Mouse (Mus musculus) layer of hippocampus, postnatal 36 days (tissue): ENCODE data around the gene Cldn10. TPM values are rescaled to one million over a fixed set of nuclear protein-coding genes. Genes with fewer than 3 reads are reported as not detected.
"Not testable (repeated sequence)": the region's sequence is repeated elsewhere in the genome, so short reads cannot be mapped to it uniquely, and the experiment has no call there.

Experiments
- DNase-seq, 2 experiments: peaks; one replicate each; pipeline ENCODE4 v3.0.0; 2022
- total RNA-seq, 2 experiments: library from RNA; stranded (reverse); gene quantifications; 2 replicates each; pipeline ENCODE4 v1.2.3; 2021

Gene Cldn10
- total RNA-seq, 2 experiments from 2014 or later = 31.9 to 33.7 TPM

DNA sequence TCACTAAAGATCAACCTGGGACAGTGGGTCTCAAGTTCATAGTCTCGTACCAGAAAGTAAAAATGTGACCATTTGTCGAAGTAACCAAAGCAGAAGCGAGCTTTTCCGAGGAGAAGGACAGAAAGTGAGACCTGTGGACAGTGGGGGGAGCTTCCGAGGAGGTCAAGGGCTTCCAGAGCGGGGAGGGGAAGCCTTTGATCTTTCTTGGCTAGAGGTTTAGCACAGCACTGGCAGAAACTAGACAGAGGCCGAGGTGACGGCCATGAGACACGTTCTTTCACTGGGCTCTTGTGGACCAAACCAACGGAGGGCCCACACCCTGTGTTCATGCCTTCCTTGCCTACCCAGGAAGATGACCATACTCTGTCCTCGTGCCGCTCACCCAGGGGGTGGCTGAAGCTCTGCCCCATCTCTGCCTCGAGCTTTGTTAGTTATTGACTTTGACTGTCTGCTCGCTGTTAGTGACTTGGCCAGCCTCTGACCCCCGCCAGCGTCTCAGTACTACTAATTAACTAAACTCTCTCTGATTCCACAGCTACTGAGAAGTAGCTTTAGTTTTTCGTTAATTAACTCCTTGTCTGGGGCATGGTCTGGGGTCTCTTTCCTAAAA lies 4.3 kb upstream of the Cldn10 start:
- DNase-seq = no peak

DNA sequence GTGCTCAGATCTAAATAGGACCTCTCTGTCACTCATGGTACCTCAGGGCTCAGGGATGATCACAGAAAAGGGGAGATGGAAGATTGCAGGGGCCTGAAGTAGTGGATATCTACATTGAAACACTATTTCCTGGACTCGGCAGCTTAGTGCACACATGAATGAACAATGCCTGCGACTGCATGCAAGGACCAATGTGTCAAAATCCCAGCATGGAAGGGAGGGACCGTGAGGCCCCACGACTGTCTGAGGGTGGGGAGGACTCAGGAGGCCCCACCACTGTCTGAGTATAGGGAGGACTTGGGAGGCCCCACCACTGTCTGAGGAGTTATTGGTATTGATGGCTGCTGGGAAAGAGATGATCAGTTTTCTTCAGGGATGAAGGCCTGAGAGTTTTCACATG lies 2.5 kb downstream of the Cldn10 start:
- DNase-seq = no peak

DNA sequence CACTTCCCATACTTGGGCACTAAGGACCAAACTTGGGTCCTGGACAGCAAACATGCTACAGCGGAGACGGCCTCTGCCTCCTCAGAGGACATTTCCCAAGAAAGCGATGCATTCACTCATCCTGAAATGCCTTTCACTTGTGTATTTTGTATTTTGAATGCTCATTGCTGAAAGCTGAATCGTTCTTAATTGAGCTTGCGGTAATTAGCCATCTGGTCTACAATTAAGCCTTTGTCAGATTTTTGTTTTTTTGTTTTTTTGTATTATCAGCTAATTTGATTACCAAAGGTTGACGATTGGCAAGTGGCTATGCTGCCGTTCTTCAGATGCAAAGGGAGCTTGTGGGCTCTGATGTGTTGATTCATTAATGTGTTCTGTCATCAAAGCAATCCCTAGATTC lies 5.2 kb downstream of the Cldn10 start:
- no peak for DNase-seq

DNA sequence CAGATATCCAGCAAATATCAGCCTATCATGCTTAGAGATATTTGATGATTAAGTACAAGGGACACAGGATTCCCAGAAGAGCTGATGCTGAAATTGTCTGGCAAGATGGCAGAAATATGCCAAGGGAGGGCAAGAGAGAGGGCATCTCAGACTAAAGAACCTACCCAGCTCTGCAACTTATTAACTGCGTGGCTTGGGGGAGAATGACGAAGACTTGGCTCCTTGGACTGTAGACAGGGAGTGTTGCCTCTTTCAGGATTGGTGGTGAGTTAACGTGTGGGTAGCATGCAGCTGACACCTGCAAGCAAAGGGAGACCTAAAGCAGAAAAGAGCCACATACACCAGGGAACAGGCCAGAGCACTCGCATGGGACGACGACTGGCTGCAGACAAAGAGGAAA lies 5.7 kb downstream of the Cldn10 start:
- no peak for DNase-seq

DNA sequence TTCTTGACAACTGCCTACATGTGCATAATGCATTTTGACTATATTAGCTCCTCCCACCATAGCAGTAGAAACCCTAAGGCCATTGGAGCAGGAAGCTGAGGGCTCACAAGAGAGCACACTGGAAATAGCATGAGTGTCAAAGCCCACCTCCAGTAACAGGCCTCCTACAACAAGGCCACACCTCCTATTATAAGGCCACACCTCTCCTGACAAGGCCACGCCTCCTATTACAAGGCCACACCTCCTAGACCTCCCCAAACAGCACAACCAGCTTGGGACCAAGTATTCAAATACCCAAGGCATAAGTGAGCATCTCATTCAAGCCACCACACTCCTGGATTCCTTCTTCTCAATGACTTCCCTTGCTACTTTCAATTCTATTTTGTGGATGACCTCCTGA lies 6.5 kb downstream of the Cldn10 start:
- no peak for DNase-seq

DNA sequence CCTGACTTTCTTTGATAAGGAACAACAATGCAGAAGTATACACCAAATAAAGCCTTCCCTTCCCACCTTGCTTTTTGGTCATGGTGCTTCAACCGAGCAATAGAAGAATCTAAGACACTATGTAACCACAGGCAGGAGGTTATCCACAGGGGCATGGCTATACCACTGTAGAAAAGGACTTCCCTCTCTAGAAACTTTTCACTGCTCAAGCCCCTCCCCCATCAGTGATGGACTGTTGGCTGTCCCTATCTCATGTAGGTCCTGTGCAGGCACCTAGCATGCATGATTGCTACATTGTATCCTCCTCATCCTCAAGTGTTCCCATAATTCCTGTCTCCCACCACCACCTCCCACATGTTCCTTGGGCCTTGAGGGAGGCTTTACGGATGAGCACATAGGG lies 7.2 kb downstream of the Cldn10 start:
- no peak for DNase-seq

DNA sequence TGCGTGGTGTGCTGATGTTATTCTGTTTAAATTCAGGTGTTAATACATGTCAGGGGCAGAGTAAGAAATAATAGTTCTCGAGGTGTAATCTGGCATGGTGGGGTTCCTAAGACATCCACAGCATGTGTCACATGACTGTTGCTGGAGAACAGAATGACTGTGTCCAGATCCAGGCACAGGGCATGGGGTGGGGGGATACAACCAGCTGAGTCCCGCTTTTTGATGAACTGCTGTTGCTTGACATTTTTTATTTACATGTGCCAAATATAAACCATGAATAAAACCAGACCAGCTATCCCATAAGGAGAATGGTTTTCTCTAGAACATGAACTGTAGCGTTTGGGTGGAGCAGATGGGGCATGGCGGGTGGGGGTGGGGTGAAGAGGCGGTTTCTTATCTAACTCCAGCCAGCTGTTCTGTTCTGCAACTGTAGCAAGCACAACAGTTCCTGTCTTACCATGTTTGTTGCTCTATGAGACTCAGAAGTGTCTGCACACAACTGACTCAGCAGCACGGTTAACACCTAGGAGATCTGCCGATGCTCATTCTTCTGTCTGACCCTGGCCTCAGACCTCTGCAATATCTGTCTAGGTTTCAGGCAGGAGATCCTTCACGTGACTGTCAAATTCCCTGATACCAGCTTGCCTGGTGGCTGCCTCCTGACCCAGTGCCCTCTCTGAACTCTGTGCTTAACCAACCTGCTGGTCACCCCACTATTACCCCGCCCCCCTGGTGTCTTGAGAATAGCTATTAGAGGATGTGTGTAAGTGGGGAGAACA lies 8.4 kb downstream of the Cldn10 start:
- no peak for DNase-seq

DNA sequence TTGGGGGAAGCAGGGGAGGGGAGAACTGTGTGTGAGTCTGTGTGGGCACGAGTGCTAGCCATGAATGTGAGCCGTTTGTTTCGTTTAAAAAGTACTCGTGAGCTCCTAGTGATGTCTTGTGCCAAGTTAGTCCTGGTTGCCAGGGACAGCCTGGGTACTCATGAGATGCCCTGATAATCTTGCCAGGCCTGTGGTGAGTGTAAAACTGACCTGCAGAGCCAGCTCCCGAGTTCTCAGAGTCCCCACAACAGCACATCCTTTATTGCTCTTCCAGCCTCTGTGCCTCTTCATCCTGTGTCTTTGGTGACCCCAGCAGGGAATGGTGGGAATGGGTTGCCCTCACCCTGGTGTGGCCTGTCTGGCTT lies 9.0 kb downstream of the Cldn10 start:
- DNase-seq = no peak

DNA sequence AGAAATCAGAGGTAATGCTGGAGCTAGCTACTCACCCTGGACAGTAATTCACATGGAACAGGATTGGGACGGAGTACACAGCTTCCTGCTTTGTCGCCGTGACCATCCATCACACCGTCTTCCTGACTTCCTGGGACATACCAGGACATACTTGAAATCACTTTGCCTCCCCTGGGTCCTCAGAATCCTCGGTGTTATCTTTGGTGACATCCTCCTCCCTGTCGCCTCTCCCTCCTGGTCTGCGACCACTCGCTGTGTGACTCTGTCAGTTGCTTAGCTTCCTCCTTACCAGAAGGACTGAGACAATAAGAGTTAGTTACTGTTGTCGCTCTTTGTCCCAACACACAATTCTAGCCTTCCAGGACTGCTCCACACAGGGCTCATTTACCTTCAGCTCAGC lies 9.6 kb downstream of the Cldn10 start:
- DNase-seq = no peak

DNA sequence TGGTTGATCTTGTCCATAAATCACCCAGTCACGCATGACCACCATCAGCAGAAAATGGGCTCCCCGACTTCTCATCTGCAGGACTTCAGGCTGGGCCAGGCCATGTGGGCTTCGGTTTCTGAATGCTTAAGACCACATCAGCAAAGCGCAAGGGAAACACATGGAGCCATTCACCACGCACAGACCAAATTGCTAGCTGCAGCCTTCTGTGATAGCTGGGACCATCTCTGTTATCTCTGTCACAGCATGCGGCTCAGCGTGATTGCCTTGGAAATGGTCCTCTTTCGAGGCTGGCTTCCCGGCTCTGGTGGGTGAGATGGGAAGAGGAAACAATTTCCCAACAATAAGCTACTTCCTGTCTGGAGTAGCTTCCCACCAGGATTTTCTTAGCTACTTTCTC lies 12.2 kb downstream of the Cldn10 start:
- DNase-seq = no peak

DNA sequence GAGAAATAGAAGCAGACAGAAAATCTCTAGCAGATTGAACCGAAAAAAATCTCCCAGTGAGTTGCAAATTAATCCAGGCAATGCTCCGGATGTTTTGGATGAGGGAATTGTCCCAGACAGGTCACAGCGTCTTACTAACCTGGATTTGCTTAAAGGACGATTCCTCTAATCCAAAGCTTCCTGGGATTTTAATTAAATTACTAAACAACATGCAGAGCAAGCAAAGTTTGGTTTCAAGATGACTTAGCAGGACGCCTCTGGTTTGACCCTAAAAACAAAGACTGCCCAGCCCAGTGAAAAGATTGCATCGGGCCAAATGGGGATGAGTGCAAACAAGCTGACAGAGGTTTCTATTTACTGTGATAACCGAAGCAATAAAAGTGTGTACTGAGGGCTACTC lies 16.2 kb downstream of the Cldn10 start:
- no peak for DNase-seq

DNA sequence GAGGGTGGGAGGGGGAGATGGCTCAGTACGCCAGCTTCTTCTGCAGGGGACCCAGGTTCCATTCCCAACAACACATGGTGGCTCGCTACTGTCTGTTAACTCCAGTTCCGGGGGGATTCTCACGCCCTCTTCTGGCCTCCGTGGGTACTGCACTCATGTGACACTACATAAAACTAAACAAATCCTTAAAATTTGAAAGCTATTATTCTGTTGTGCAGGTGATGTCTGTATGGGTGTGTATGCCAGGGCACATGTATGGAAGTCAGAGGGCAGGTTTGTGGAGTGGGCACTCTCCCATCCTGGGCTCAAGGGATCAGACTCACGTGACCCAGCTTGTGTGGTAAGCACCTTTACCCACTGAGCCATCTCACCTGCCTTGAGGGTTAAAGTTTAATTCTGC lies 16.6 kb downstream of the Cldn10 start:
- no peak for DNase-seq

DNA sequence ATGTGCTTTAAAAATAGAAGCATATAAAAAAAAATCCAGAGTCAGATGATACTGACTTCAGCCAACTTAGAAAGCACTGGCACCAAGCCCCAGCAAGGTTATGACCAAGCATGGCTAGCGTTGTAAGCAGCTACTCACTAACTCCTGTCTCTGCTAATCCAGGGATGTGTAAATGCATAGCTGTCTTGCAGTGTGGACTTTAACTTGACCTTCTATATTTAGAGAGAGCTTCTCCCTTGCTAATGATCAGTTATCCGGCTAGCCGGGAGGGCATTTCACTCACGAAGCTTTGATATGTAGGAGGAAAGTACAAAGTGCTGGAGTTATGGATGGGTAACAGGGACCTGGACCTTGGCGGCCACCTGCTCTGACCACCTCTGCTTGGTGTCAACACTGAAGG lies 19.9 kb downstream of the Cldn10 start:
- DNase-seq = no peak

DNA sequence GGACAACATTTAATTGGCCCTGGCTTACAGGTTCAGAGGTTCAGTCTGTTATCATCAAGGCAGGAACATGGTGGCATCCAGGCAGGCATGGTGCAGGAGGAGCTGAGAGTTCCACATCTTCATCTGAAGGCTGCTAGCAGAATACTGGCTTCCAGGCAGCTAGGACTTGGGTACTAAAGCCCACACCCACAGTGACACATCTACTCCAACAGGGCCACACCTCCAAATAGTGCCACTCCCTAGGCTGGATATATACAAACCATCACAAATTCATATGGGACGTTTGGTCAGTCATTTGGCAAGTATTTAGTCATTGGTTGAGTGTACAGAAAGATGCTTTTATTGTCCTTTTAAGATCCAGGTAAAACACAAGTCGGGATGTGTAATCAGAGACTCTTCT lies 20.5 kb downstream of the Cldn10 start:
- DNase-seq = not testable (repeated sequence)

DNA sequence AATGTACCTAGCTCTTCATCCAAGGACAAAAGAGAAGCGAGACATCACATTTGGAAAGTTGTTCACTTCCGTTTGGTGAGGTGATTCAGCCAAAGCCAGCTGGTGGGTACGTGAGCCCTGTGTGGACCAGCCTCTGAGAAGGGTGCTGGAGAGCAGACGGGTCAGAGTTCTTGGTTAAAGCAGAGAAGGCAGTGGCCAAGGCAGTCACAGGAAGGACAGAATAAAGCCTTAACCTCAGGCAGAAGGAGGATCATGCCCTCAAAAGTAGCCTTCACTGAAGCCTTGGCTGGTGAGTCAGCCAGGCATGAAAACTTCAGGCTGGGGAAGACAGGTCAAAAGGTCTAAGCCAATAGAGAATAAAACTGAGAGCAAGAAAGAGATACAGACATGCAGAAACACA lies 22.0 kb downstream of the Cldn10 start:
- no peak for DNase-seq

DNA sequence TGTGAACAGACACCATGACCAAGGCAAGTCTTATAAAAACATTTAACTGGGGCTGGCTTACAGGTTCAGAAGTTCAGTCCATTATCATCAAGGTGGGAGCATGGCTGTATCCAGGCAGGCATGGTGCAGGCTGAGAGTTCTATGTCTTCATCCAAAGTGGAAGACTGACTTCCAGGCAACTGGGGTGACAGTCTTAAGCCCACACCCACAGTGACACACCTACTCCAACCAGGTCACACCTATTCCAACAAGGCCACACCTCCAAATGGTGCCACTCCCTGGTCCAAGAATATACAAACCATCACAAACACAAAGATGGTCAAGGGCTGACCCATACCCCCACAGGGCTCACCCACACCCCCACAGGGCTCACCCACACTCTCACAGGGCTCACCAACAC lies 23.5 kb downstream of the Cldn10 start:
- not testable (repeated sequence) for DNase-seq

DNA sequence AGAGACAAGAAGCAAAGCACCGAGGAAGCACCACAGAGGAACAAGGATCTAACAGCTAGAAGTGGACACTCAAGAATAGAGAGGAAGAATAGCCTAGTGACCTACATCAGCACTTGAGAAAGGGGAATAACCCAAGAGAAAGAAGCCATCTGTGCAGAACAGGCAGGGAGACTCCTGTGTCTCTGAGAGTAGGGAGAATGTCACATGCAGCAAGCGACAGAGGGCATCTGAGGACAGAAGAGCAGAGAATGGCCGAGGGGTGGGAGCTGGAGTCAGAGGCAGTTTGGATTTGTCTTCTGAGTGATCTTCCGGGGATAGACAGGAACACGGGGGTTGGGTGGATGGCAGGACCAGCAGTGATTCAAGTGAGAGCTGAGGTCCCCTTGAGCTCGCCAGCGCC lies 25.4 kb downstream of the Cldn10 start:
- no peak for DNase-seq

DNA sequence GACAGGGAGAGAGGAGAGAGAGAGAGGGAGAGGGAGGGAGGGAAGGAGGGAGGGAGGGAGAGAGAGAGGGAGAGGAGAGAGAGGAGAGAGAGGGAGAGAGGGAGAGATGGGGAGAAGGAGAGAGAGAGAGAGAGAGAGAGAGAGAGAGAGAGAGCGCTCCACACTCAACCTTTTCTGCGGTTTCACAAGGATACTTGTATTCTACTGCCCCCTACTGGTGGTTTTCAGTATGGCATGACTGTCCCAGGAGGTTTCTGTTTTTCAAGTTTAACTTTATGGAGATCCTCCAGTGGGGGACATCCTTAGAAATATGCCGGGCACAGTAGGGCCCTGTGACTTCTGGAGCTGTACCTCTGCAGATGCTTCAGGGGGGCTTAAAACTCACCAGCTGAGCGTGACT lies 28.8 kb downstream of the Cldn10 start:
- DNase-seq = peak in 1 of 2 experiments; percentile 27

DNA sequence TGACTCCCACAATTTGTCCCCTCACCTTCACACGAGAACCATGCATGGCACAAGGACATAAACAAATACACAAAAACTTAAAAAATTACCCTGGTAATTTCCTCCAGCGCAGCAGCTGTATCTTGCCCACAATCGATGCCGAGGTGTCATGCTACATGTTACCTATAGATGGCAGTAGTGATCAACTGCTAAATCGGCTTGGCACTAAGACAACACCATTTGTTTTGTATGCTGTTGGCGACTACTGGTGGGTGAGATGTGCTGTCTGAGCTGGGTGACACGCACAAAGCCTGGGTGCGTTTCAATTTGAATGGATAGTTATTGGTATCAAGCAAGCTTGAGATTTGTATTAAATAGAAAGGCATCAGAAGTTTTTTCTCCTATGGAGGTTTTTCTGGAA lies 32.4 kb downstream of the Cldn10 start:
- peak; percentile 47 to 53 for DNase-seq

DNA sequence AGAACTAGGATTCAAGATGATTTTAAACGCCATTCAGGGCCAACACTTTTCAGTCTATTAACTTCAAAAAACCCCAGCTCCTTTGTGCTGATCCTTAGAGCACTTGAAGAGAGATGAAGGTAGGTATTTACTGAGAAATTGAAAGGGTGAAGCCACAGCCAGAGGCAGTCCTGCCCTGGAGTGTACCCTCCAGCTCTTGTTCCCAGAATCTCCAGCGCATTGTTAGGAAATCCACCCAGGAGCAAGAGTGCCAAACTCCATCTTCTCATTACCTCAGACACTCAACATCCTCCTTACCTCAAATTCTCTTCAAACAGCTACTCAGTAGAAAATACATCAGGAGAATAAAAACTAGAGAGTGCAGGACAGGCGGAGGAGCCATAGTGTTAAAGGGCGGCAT lies 35.1 kb downstream of the Cldn10 start:
- DNase-seq = no peak

DNA sequence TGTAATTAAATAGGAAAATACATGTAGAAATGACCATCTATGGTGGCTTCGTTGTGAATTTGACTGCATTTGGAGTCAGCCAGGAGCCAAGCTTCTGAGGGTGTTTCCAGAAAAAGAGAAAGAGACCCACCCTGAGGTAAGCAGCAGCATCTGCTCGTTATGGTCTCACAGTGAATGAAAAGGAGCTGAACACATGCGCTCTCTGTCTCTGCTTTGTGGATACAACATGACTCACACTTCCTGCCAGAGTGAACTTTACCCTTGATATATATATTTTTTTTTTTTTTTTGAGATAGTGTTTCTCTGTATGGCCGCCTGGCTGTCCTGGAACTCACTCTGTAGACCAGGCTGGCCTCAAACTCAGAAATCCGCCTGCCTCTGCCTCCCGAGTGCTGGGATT lies 35.6 kb downstream of the Cldn10 start:
- no peak for DNase-seq

DNA sequence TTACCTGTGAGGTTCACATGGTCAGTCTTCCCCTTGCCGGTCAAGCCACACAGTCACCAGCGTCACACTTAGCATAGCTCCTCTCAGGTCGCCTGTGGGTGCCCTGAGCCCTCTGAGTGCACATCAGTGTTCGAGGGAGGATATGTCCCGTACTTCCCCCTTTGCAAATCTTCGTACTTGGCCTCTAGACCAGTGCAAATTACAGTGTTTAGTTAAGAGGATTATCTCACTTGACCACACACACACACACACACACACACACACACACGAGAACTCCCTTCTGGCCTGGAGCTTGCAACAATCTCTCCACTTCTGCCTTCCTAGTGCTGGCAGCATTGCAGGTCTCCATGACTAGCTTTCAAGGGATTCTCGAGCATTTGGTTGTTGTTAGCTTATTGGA lies 38.6 kb downstream of the Cldn10 start:
- DNase-seq = no peak

DNA sequence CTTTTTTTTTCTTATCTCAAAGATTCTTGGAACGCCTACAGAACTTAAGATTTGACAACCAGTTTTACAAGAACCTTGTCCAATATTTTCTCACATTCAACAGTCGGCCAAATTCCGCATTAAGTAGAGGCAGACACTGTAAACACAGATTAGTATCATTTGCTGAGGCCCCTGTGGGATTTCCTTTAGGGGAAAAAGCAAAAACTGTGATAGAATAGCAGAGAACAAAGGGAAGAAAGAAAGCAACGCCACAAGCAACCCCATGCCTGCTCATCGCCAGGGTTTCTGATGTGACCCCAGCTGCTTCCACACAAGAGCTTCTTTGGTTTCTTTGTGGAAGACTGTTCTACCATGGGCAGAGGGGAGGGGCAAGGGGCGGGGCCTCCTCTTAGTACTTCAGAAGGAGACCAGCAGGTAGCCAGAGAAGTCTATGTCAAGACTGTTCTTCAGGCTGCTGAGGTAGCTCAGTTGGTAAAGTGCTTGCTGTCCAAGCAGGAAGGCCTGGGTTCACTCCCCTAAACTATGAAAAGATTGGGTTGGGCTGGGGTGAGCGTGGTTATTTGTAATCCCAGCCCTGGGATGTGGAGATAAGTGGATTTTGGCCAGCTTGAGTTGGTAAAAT lies 39.7 kb downstream of the Cldn10 start:
- DNase-seq = no peak
